Mouse (Mus musculus) forebrain, postnatal 0 days (tissue): ENCODE data around the gene Sclt1. TPM values are rescaled to one million over a fixed set of nuclear protein-coding genes. Genes with fewer than 3 reads are reported as not detected.
A peak's percentile ranks its signal among the peaks of the same experiment; 100 is the strongest.

ENCODE experiments used
- ATAC-seq: fragments of 200-750 bp; cut with Nextera tagmentation; 2 replicates; pipeline ENCODE4 v1.8.0; 2017; ENCODE audit warnings: mild to moderate bottlenecking, moderate library complexity
- DNase-seq: peaks from one replicate; pipeline ENCODE4 v3.0.0-alpha.2; 2015
- H3K27ac ChIP-seq: fragments of 300-500 bp; sonication (generic); 2 replicates; pipeline ENCODE4 v1.5.1; 2014; ENCODE audit warnings: low read depth, mild to moderate bottlenecking, antibody characterized with exemption, low read length, moderate library complexity, mixed read lengths
- H3K27me3 ChIP-seq: fragments of 300-500 bp; sonication (generic); 2 replicates; pipeline ENCODE4 v1.6.1; 2014; ENCODE audit warnings: mild to moderate bottlenecking, low read length, mixed read lengths; ENCODE audit not compliant: insufficient read depth
- H3K36me3 ChIP-seq: fragments of 300-500 bp; sonication (generic); 2 replicates; pipeline ENCODE4 v1.6.1; 2014; ENCODE audit warnings: mild to moderate bottlenecking, moderate library complexity; ENCODE audit not compliant: insufficient read depth
- H3K4me1 ChIP-seq: fragments of 300-500 bp; sonication (generic); 2 replicates; pipeline ENCODE4 v1.6.1; 2014; ENCODE audit warnings: antibody characterized with exemption; ENCODE audit not compliant: insufficient read depth
- H3K4me2 ChIP-seq: fragments of 300-500 bp; sonication (generic); 2 replicates; pipeline ENCODE4 v1.6.1; 2014; ENCODE audit warnings: low read depth, mild to moderate bottlenecking, moderate library complexity
- H3K4me3 ChIP-seq: fragments of 300-500 bp; sonication (generic); 2 replicates; pipeline ENCODE4 v1.5.1; 2014; ENCODE audit warnings: low read depth, low read length, mixed read lengths
- H3K9ac ChIP-seq: fragments of 300-500 bp; sonication (generic); 2 replicates; pipeline ENCODE4 v1.6.1; 2014; ENCODE audit warnings: mild to moderate bottlenecking
- H3K9me3 ChIP-seq: fragments of 300-500 bp; sonication (generic); 2 replicates; pipeline ENCODE4 v1.6.1; 2016; ENCODE audit warnings: low read length
- CTCF ChIP-seq: sonication (generic); IDR thresholded peaks from 2 replicates; pipeline ENCODE4 v1.5.1; 2016; ENCODE audit warnings: antibody characterized with exemption, control low read depth, low read depth
- WGBS: fragments of 180-500 bp; shearing (Covaris S2); extraction: QIAGEN DNeasy Blood & Tissue Kit; methylation state at CpG from one replicate; pipeline ENCODE4 v1.1.7; 2014; 5-methylcytosine and 5-hydroxymethylcytosine counted together
- polyA plus RNA-seq: library from polyadenylated mRNA; unstranded; fragments of >200 nt; fragmentation: Nextera tagmentation; extraction: Ambion mirVana; gene quantifications from 2 replicates; pipeline ENCODE4 v1.2.1, GENCODE M21; 2015
- total RNA-seq: library from RNA; depleted of rRNA; stranded (reverse); fragments of >200 nt; gene quantifications from 2 replicates; pipeline ENCODE4 v1.2.3, GENCODE M21; 2014; rRNA removed

Sclt1 gene
- total and polyA plus RNA-seq, 2 experiments from 2014 or later, result 12.3 to 23.6 TPM

DNA sequence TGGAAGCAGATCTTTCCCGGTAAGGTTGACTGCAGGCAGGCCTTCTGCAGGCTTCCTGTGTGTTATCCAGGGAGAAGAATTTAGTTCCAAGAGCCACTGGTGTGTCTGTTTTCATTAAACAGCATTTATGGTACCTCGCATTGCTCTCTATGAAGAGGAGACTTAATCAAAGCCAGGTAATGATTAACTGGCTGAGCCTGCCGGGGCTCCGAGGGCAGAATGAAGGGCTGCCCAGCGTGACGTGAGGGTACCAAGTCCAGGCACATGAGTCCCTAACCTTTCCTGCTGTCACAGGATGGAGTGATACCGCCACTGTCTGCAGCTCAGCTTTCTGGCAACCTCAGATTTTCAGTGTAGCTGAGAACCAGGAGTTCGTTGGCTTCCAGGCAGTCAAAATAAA, 160.9 kb downstream of the Sclt1 start:
- H3K4me2 ChIP-seq, result 0 out of 2 replicates have a peak overlapping the region, but pooled peaks have one; percentile 5
- TF ChIP-seq CTCF, result no peak
- H3K27me3 ChIP-seq, result no peaks in the 10 kb centered on the region
- ATAC-seq (no peak), DNase-seq (no peak)
- H3K9me3 ChIP-seq, result no peaks in the 10 kb centered on the region
- H3K36me3 ChIP-seq, result no peaks in the 10 kb centered on the region
- H3K27ac ChIP-seq, result 0 out of 2 replicates have a peak overlapping the region, but pooled peaks have one; percentile 21
- H3K4me3 ChIP-seq, result no peak overlapping the region
- 48% methylated on average over 8 of the region's 8 CpGs for WGBS
- H3K4me1 ChIP-seq, result peaks cover 13% of the 10 kb centered on the region
- H3K9ac ChIP-seq, result 0 out of 2 replicates have a peak overlapping the region, but pooled peaks have one; percentile 6

DNA sequence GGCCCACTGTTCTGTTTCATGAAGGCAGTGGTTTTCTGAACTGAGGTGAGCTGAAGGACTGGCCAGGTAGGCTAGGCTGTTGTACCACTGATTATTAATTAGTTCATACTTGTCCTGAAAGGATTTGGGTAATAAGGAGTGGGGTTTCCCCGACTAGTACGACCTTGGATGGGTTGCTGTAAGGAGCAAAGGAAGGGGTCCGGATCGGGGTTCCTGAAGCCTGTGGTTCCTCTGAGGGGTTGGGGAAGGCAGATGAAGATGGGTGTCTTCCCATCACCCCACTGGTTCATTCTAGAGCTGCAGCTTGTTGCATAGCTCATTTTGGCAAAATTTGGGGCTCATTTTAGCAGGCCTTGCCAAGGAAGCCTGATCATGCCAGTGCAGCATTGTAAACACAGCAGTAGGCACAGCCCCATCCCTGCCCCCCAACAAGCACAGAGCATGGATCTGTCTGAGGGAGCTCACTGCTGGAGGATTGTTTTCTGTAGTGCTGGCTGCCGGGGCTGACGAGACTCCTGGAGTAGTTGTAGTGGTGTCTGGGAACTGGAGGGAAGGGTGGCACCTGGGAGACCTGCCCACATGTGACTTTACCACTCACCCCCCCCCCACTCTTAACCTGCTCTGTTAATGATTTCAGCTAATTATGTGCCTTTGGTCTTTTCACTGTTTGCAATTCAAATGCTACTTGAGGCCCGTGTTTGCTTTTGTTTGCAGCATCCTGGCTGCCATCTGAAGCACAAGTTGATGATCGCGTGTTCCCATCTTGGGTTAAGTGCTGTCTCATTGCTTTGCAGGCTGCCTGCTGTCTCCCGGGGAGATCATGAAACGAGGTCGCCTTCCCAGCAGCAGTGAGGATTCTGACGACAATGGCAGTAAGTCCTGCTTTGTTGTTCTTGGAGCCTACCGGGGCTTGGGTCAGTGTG, 161.7 kb downstream of the Sclt1 start:
- TF ChIP-seq CTCF, result no peak
- DNase-seq (peak; percentile 58), ATAC-seq (peak; percentile 78)
- Histone ChIP-seq H3K9ac (0 out of 2 replicates have a peak overlapping the region, but pooled peaks have one; percentile 6), H3K4me2 (0 out of 2 replicates have a peak overlapping the region, but pooled peaks have one; percentile 5), H3K4me3 (no peak overlapping the region), H3K9me3 (no peaks in the 10 kb centered on the region), H3K4me1 (peaks cover 13% of the 10 kb centered on the region), H3K27me3 (no peaks in the 10 kb centered on the region), H3K27ac (0 out of 2 replicates have a peak overlapping the region, but pooled peaks have one; percentile 21), H3K36me3 (no peaks in the 10 kb centered on the region)
- WGBS, result 26% methylated on average over 14 of the region's 14 CpGs

DNA sequence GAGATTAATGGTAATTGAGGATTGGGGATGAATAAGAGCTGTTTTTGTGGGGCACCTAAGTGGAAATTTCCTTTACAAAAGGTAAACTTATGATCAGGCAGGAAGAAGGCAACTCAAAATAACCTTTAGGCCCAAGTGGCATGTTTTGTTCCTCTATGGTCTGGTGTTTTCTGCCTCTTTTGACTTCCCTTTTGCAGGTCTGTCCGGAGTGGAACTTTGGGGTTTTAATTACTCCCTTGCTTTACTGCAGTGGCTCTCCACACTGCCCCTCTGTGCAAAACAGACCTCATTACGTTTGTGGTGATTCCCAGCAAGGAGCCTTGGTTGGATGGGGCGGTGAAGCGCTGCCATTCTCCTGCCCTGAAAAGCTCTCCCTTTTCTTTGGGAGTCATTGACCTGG, 162.4 kb downstream of the Sclt1 start:
- Histone ChIP-seq H3K9me3 (no peaks in the 10 kb centered on the region), H3K27ac (no peak overlapping the region), H3K4me2 (no peak overlapping the region), H3K4me1 (peaks cover 13% of the 10 kb centered on the region), H3K4me3 (no peak overlapping the region), H3K36me3 (no peaks in the 10 kb centered on the region), H3K9ac (no peak overlapping the region), H3K27me3 (no peaks in the 10 kb centered on the region)
- WGBS, result 22% methylated on average over 4 of the region's 4 CpGs
- peak; percentile 31 for TF ChIP-seq CTCF
- DNase-seq (no peak), ATAC-seq (no peak)

DNA sequence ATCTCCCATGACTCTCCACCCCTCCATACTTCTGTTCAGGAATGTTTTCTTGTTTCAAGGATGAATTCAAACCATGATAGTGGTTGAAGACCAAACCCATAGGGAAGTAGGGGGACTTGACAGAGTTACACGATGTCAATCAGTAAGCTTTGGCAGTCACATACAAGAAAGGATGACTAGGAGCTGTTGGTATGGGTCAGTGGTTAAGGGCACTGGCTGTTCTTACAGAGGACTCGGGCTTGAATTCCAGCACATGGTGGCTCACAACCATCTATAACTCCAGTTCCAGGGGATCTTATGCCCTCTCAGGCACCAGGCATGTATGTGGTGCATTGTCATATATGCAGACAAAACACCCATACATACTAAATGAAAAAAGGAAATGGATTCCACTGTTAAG, 165.1 kb downstream of the Sclt1 start:
- 76% methylated on average over 2 of the region's 2 CpGs for WGBS
- peaks cover 13% of the 10 kb centered on the region for H3K4me1 ChIP-seq
- no peak for ATAC-seq
- no peak for TF ChIP-seq CTCF
- H3K27ac ChIP-seq, result no peak overlapping the region
- no peaks in the 10 kb centered on the region for H3K36me3 ChIP-seq
- H3K4me3 ChIP-seq, result no peak overlapping the region
- H3K9me3 ChIP-seq, result no peaks in the 10 kb centered on the region
- no peak overlapping the region for H3K4me2 ChIP-seq
- no peak overlapping the region for H3K9ac ChIP-seq
- H3K27me3 ChIP-seq, result no peaks in the 10 kb centered on the region
- DNase-seq, result no peak

Other genes with a start within 250 kb of the Sclt1 start
- gene Jade1, start 186.8 kb downstream of the Sclt1 start, total RNA-seq, result 17.9 and 22.1 TPM in 2 replicates
- gene Jade1, start 186.8 kb downstream of the Sclt1 start, polyA plus RNA-seq, result 9.5 and 13.1 TPM in 2 replicates
- 3.2 and 9.2 TPM in 2 replicates for gene D3Ertd751e, start 97 bp upstream of the Sclt1 start, total RNA-seq
- gene D3Ertd751e, start 97 bp upstream of the Sclt1 start, polyA plus RNA-seq, result 4.2 and 7.6 TPM in 2 replicates